Mouse (Mus musculus): Measurements from ENCODE around the gene Fscn1.

GRCm38 (mm10) chr5:142921074-142921459 is 39.1 kb upstream of the Fscn1 start:
- TF ChIP-seq FLI1 (IDR thresholded peaks at IDR 0.05; ENCODE audit: low read length) (no peak), GATA1 (IDR thresholded peaks at IDR 0.05; ENCODE audit: borderline replicate concordance, low read length) (no peak)

Data from megakaryocyte, embryonic 14.5 days (primary cell).